Mouse (Mus musculus) urinary bladder, postnatal 36 days (tissue): ENCODE data around the gene Usp35.

Experiments
- DNase-seq, 2 experiments: peaks; one replicate each; pipeline ENCODE4 v3.0.0; 2022; ENCODE audit warnings: low spot score in 2 of 2, mixed read lengths in 1 of 2

Usp35 gene

DNA sequence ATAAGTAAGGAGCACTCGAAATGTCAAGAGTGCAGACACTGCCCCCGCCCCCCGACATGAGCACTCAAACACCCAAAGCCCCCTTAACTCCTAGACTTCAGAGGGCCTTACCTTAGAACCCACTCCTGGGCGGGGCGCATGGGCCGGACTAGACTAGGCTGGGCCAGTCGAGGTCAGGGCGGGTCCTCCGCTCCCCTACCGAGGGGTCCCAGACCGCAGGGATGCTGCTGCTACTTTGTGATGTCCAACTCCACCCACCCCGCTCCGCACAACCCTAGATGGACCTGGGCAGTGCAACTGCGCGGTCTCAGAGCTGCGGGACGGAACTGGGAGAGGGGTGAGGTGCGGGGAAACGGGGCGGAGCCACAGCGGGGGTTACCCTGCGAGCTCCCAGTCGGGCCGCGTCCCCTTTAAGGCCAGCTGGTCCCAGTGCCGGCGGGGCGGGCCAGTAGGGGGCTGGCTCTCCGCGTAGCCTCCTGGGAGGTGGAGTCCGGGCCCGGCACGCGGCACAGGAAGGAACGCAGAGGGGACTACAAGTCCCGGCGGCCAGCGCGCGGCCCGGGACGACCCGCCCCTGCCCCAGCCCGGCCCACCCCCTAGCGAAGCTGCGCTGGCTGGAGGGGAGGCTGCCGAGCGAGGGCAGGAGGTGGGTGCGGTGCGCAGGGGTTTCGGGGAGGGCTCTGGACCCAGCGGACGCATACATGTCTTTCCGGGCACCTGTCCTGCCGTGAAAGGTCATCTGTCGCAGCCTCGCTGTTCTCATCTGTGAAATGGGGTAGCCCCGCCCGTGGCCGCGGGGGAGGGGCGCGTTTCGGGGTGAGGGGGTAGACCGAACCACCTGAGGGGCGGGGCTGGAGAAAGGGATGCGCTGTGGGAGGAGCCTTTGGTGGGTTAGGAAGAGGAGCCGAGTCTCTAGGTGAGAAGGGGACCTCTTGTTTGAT, at the start of gene Usp35, which contains the start of gene Kctd21:
Usp35 (minus strand) TSS at position 295 of the 941 bp plus-strand sequence.
Kctd21 (plus strand) TSS at position 602 of the 941 bp plus-strand sequence.
- DNase-seq: peak; percentile 88 to 94

DNA sequence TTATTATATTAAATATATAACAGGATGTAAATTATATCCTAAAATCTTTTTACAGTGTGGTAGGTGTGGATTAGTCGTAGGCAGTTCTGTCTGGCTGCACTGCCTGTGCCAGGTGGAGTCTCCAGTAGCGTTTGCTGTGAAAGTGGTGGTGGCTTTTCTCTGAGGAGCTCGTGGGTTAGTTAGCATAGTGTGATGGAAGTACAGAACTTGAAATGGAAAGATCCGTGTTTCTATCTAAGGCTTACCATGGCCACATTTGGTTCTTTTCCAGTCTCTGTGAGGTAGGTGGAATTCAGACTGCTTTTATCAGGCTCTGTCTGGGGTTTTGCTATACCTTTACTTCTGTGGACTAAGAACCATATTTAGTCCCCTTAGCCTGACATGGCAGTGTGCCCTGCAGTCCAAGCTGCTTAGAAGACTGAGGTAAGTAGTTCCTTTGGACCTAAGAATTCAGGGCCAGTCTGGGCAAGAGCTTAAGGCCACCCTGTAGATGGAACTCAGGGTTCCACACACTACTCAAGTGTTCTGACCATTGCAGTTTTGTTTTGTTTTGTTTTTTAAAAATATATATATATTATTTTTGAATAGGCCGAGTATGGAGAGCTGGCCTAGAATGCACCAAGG, 48.8 kb upstream of the Usp35 start:
- DNase-seq: no peak

DNA sequence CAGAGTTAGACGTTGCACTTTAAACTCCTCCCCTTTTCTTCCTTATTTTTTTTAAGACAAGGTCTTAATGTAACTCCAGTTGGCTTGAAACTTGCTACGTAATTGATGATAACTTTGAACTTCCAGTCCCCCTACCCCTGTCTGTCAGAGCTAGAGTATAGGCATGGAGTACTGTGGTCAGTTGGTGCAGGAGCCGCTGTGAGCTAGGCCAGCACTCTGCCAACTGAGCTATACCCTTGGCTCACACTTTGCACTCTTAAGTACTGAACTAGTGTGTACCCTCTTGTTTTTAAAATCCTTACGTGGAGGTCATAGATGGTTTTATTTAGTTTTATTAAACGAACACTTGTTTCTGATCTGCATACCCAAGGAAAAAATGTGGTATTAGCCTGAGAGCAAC, 47.5 kb upstream of the Usp35 start:
- no peak for DNase-seq

DNA sequence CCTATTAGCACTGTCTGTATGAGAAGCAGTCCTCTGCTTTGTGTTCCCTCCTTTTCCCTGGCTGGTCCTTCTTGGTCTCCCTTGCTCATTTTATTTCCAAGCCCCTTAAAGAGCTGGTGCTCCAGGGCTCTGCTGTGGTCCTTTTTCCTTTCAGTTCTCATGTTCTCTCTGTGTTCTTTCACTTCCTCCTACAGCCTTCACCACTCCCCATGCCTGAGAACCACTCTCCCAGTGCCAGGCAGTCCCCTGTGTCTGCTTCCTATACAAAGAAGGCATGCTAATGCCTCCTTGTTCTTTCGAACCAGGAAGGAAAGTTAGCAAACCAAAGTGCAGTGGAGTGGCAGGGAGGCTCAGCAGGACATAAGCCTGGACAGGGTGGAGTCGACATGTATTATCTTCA, 44.1 kb upstream of the Usp35 start:
- DNase-seq: no peak

DNA sequence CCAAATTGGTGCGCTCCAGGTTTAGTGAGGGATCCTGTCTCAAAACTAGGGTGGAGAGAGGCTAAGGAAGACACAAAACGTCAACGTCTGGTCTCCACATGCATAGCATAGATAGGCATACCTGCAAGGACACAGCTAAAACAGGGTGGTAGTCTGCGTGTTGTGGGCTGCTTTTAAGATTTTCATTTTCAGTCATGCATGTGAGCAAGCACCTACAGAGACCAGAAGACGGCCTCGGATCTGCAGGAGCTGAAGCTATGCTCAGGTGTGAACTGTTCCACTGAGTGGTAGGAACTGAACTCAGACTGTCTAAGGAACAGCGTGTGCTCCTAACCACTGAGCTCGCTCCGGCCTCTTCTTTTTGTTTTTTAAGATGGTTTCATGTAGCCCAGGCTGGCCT, 43.3 kb upstream of the Usp35 start:
- DNase-seq: no peak

DNA sequence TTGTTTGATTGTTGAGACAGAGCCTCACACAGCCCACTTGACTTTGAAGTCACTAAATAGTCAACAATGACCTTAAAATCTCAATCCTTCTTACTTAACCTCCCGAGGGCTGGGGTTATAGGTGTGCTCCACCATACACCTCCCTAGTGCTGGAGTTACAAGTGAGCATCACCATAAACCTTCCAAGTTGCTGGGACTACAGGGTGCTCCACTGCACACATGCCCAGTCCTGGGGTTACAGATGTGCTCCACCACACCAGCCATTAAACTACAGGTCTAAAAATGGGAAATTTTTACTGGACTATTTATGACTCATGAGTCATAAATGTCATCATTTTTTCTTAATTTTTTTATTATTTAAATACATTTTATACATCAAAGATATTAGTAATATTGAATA, 34.1 kb upstream of the Usp35 start:
- DNase-seq: no peak

DNA sequence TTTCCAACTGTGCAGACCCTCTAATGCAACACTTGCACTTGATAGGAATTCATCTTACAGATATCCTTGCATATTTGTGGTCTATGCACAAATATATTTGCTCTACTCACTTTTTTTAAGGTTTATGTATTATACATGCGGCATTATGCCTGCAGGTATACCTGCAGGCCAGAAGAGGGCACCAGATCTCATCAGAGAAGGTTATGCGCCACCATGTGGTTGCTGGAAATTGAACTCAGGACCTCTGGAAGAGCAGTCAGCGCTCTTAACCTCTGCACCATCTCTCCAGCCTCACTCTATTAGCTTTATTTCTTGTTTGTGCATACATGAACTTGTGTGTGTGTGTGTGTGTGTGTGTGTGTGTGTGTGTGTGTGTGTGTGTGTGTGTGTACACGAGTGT, 29.6 kb upstream of the Usp35 start:
- no peak for DNase-seq

DNA sequence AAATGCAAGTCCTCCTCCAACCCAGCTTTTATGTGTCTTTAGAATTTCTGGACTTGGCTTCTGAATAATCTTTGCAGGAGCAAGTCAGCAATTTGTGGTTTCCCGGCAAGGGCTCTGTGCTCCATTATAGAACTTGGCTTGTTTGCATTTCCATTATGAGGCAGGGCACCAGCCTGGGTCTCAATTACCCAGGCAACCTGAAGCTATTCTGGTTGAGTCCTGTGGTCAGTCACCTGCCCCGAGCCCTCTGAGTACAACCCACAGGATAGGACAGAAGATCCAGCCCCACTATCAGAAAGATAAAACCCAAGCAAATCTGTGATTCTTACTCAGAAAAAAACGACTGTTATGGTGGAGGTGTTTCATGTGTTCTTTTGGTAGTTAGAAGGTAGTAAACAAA, 29.1 kb upstream of the Usp35 start:
- DNase-seq: no peak

DNA sequence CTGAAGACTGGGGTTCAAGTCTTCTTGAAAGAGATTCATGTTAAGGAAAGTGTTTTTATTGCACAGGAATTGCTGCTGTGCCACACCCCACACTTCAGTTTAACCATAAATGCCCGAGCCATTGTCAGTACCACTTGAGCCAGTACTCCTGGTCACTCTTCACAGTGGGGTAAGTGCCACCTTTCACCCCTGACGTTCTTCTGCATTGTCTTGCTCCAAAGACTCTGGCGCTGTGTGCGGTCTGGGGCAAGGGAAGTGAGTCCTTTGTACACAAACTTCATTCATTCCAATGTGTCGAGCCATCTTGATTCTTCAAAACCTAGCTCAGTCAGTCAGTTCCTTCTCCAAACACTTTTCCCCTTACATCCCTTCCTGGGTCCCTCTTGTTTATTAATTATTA, 28.3 kb upstream of the Usp35 start:
- no peak for DNase-seq

DNA sequence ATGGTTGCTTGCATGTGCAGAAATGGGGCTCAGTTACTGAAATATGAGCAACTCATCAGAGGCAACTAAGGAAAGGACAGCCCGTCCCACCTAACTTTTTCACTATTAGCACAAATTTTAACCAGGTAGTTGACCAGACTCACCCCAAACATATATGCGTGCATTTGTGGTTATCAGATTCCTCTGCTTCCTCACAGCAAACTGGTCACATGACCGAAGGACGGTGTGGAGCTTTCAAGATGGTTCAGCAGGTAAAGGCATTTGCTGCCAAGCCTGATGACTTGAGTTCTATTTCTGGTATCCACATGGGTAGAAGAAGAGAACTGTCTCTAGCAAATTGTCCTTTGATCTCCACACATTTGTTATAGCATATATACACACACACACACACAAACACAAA, 26.5 kb upstream of the Usp35 start:
- DNase-seq: no peak

DNA sequence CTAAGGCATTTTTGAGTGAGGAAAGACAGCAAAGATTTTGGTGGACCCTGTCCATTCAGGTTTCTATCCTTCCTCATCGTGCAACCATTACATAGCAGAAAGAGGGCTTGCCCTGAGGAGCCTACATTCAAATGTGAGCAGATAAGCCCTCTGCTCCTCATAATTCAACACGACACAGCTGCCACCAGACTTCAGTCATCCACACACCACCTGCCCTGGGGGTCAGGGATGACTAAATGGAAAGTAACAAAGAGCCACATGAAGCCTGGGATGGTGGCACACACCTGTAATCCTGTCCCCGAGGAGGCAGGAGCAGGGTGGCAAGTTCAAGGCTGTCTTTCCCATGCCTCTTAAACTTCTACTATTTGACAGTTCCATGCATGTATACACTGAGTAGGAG, 26.0 kb upstream of the Usp35 start:
- no peak for DNase-seq

DNA sequence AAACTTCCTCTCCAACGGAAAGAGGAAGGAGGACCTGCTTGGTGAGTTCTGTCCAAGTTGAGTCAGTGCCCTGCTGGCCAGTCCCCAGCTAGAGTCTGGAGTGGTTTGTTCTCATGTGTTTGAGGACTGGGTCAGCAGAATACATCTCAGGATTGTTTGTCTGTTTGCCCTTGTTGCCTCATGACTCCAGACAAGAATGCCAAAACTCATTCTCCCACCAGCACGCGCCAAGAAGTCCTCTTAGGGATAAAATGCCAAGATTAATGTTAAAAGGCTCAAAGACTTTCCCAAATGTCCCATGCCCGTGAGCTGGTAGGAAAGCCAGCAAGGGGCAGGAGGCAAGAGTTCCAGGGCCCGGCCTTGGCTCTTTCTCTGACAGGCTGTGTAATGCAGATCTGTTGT, 25.1 kb upstream of the Usp35 start:
- peak; percentile 38 to 77 for DNase-seq

DNA sequence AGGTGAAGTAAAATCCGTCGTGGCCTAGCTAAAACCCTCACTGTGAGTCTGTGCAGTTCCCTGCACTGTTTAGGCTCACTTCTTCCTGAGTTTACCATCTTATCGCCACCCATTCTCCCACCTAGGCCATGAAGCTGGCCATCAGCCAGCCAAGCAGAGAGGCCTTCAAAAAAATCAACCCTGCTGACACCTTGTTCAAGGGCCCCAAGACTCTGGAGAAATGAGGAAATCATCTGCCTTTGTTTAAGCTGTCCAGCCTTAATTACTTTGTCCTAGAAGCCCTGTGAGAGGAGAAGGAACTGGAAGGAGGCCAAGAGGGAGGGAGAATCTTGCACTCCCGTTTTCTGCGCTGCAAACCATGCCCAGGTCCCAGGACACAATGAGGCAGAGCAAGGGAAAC, 24.4 kb upstream of the Usp35 start:
- DNase-seq: no peak

DNA sequence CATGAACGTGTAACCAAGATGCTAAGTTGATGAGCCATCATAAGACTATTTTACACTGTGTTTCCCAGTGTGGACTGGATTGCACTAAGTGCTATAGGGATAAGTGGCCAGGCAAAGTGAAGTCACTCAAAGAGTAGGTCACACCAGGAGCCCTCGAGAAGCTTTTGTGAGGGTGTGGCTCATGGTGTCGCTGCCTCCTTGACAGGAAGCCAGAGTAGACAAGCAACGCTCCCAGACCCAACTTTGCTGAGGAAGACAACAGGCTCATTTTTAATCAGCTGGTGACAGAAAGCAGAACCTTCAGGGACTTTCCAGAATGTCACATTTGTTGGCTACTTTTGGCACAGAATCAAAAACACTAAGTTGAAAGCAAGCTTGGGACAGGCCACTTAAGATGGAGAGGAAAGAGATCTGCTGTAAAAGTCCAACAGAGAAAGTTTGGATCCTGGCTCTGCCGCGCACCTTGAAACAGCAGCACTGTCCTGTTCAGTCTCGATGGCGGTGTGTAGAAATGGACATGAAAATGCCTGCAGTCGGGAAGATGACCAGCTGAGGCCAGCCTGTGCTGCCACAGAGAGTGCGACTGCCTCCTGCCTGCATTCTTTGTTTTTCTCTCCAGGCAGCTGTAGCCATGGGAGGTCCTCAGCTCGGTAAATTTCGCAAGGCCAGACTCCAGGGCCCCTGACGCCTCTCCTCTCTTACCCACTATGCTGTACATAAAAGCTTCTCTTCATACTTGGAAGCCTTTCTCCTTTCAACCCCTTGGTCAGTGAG, 23.4 kb upstream of the Usp35 start:
- DNase-seq: no peak

DNA sequence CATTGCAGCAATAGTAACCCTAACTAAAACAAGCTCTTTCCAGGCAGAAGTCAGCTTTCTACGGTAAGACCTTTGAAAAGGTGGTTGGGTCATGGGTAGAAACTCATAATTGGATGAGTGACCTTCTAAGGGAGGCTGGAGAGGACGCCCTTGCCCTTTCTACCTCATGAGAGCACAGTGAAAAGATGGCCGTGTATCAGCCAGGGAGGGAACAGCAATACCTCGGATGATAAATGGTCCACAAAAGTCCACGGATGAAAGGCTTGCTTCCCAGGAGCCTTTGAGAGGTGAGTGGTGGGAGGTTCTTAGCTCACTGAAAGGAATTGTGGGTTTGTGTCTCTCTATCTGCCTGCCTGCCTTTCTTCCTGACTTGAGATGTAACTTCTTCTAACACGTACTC, 21.5 kb upstream of the Usp35 start:
- DNase-seq: no peak

DNA sequence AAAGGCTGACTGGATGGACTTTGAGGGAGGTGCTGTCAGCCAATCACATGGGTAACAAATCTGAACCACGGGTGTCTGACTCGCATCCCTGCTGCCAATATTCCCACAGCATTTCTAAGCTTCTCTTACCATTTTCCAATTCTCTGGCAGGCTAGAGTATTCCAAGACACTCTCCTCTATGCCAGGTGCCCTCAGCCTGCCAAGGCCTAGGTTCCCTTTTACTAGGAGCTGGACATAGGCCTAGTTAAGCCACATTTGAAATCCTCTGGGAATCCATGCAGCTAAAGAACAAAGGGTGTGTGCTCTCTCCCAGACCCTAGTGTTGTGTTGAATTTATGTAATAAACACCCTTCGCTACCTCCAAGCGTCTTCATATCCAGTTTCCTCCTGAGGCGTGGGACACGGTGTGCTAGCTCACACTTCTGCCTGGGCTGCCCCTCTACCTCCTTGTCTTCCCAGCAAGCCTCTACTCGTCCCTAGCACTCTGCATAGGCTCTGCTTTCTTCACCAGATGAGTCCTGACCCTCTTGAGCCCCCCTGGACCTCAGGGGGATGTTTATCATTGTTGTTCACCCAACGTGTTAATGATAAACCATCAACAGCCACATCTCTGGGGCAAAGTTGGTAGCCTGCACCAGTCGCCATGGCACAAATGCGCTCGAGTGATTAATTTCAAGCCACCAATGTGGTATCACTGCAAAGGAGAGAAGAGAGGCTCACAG, 20.1 kb upstream of the Usp35 start:
- no peak for DNase-seq

DNA sequence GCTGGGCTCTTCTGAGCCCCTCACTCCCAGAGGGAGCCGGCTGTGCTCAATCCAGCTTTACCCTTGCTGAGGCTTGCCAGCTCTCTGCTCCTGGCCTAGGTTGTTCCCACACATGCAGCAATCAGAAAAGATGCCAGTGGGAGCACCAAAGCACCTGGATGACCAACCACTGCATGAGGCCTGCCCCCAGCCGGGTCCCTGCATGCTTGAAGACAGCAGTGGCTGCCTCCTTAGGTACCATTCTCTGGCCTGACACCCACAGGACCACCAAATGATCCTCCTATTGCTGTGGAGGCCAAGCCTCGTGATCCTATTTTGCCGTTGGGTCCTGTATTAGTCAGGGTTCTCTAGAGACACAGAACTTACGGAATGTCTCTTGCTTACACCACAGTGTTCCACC, 19.1 kb upstream of the Usp35 start:
- no peak for DNase-seq

DNA sequence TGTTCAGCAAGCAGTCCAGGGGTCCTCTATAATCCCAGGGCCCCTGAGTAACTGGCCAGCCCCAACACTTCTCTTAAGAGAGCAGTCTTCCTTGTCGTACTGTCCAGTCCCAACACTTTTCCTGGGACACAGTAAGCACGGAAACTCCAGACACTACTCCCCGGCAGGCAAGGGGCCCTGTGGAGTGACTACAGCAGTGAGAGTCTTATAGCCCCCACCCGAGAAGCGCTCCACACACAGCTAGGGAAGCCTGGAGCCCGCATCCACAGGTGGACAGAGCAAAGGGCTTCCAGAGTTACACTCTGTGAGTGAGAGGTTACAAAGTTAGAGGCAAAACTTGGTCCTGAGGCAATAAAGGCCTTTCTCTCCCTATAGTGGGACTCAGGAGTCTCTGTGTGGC, 17.6 kb upstream of the Usp35 start:
- no peak for DNase-seq

DNA sequence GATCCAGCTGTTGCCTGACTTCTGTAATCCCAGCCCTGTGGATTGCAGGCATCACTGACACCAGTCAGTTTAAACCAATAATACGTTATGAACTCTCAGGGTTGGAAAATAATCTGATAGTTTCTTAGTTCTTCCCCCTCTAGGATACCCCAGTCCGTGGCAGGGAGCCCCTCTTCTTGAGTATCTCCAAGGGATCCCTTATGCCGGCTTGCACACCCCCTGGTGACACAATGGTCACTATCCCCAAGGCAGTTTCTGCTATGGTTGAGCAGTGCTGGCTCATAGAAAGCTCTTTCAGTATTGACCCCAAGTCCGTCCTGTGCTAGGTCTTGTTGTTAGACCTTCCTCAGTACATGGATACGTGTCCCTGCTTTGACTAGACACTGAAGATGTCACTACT, 17.0 kb upstream of the Usp35 start:
- no peak for DNase-seq

DNA sequence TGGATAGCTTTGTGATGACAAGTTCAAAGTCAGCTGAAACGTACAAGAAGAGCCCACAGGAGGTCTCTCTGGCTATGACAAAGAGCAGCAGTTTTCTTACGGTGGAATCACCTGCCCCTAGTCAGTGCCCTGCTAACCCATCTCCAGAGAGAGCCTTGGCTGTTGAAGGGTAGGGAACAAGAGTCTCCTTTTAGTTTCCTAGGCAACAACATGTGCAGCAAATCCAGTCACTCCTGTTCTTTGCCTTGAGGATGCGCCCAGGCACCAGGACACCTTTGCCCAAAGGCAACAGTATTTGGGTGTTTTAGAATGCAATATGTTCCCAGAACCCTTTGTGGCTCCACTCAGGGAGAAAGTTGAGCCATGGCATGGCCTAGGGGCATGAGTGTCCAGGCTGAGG, 16.5 kb upstream of the Usp35 start:
- no peak for DNase-seq

DNA sequence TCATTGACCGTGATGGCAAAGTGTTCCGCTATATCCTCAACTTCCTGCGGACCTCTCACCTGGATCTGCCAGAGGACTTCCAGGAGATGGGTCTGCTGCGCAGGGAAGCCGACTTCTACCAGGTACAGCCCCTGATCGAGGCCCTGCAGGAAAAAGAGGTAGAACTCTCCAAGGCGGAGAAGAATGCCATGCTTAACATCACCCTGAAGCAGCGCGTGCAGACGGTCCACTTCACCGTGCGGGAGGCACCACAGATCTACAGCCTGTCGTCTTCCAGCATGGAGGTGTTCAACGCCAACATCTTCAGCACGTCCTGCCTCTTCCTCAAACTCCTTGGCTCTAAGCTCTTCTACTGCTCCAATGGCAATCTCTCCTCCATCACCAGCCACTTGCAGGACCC, 15.6 kb upstream of the Usp35 start:
- DNase-seq: no peak

DNA sequence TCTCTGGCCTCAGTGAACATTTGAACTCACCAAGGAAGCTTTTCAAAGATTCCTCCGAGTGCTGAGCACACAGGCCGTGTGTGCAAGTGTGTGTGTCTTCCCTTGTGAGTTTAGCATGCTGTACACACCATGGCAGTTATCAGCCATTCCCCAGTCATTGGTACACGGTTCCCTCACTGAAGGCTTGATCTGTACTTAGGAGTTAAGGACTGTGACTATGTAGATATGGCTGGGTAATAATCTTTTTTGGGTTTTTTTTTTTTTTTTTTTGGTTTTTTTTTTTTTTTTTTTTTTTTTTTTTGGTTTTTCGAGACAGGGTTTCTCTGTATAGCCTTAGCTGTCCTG, 15.0 kb upstream of the Usp35 start:
- DNase-seq: no peak
